Mouse (Mus musculus) testis, adult 2 months (tissue): ENCODE results near the gene Tbata. TPM values are rescaled to one million over a fixed set of nuclear protein-coding genes. Genes with fewer than 3 reads are reported as not detected.

Experiments
- H3K27ac ChIP-seq: fragments of 200-500 bp; 2 replicates; pipeline ENCODE4 v1.5.1; 2012; ENCODE audit warnings: low read depth, low read length; ENCODE audit not compliant: control insufficient read depth, insufficient read depth
- H3K27me3 ChIP-seq: fragments of 200-500 bp; 2 replicates; pipeline ENCODE4 v1.6.1; 2012; ENCODE audit warnings: mild to moderate bottlenecking, low read length, moderate library complexity; ENCODE audit not compliant: control insufficient read depth, insufficient read depth
- H3K36me3 ChIP-seq: fragments of 200-500 bp; 2 replicates; pipeline ENCODE4 v1.6.1; 2012; ENCODE audit warnings: mild to moderate bottlenecking, low read length; ENCODE audit not compliant: control insufficient read depth, insufficient read depth
- H3K4me1 ChIP-seq: fragments of 200-500 bp; 2 replicates; pipeline ENCODE4 v1.6.1; 2012; ENCODE audit warnings: low read length; ENCODE audit not compliant: control insufficient read depth, insufficient read depth
- H3K4me3 ChIP-seq: fragments of 200-500 bp; 2 replicates; pipeline ENCODE4 v1.5.1; 2012; ENCODE audit warnings: low read depth, mild to moderate bottlenecking, low read length, moderate library complexity, mixed read lengths; ENCODE audit not compliant: control insufficient read depth
- CTCF ChIP-seq: fragments of 200-500 bp; IDR thresholded peaks from 2 replicates; pipeline ENCODE4 v1.5.1; 2012; ENCODE audit warnings: low read depth, mild to moderate bottlenecking, inconsistent platforms, low read length, moderate library complexity; ENCODE audit not compliant: control insufficient read depth, insufficient read depth, insufficient replicate concordance
- POLR2A ChIP-seq: fragments of 200-500 bp; IDR thresholded peaks from 2 replicates; pipeline ENCODE4 v1.6.1; 2012; ENCODE audit warnings: low read depth, mild to moderate bottlenecking, inconsistent platforms, low read length, moderate library complexity; ENCODE audit not compliant: control insufficient read depth
- polyA plus RNA-seq: library from polyadenylated mRNA; depleted of rRNA; stranded (reverse); fragments of >200 nt; gene quantifications from 2 replicates; pipeline ENCODE4 v1.2.3, GENCODE M21; 2012

Tbata gene
- polyA plus RNA-seq, 1 experiment: 599 TPM

- no peaks in the 10 kb centered on the region for H3K27me3 ChIP-seq
- H3K27ac ChIP-seq: no peak overlapping the region
- no peaks in the 10 kb centered on the region for H3K36me3 ChIP-seq
- H3K4me1 ChIP-seq: peaks cover 8% of the 10 kb centered on the region
- H3K4me3 ChIP-seq: no peak overlapping the region
- TF ChIP-seq POLR2A (no peak), CTCF (no peak)
These were observed 6.0 kb downstream of the Tbata start for GRCm38 (mm10) chr10:61177751-61178150.

- Histone ChIP-seq H3K36me3 (no peaks in the 10 kb centered on the region), H3K4me3 (no peak overlapping the region), H3K4me1 (peaks cover 8% of the 10 kb centered on the region), H3K27ac (no peak overlapping the region), H3K27me3 (no peaks in the 10 kb centered on the region)
- TF ChIP-seq POLR2A (no peak), CTCF (no peak)
These were observed 6.9 kb downstream of the Tbata start for GRCm38 (mm10) chr10:61178687-61179086.

- Histone ChIP-seq H3K27me3 (no peaks in the 10 kb centered on the region), H3K4me3 (no peak overlapping the region), H3K36me3 (no peaks in the 10 kb centered on the region), H3K4me1 (peaks cover 5% of the 10 kb centered on the region), H3K27ac (no peak overlapping the region)
- TF ChIP-seq CTCF: no peak
- TF ChIP-seq POLR2A: no peak
These were observed 8.2 kb downstream of the Tbata start for GRCm38 (mm10) chr10:61179927-61180326.

- Histone ChIP-seq H3K4me3 (no peak overlapping the region), H3K4me1 (peaks cover 7% of the 10 kb centered on the region), H3K36me3 (no peaks in the 10 kb centered on the region), H3K27me3 (no peaks in the 10 kb centered on the region), H3K27ac (peak overlapping the region; percentile 51)
- TF ChIP-seq CTCF (no peak), POLR2A (no peak)
These were observed 15.2 kb downstream of the Tbata start for GRCm38 (mm10) chr10:61187001-61187400.

- H3K27ac ChIP-seq: no peak overlapping the region
- no peaks in the 10 kb centered on the region for H3K27me3 ChIP-seq
- no peaks in the 10 kb centered on the region for H3K36me3 ChIP-seq
- H3K4me3 ChIP-seq: no peak overlapping the region
- TF ChIP-seq POLR2A (0 out of 2 replicates have a peak, but pooled peaks have one; percentile 32), CTCF (no peak)
- peaks cover 7% of the 10 kb centered on the region for H3K4me1 ChIP-seq
These were observed 16.3 kb downstream of the Tbata start for GRCm38 (mm10) chr10:61188010-61188409.

- H3K36me3 ChIP-seq: no peaks in the 10 kb centered on the region
- H3K4me3 ChIP-seq: no peak overlapping the region
- H3K4me1 ChIP-seq: peaks cover under 1% of the 10 kb centered on the region; the same call in 1 of the 2 replicates
- no peak for TF ChIP-seq CTCF
- no peak for TF ChIP-seq POLR2A
- no peak overlapping the region for H3K27ac ChIP-seq
- H3K27me3 ChIP-seq: no peaks in the 10 kb centered on the region
These were observed 22.9 kb downstream of the Tbata start for GRCm38 (mm10) chr10:61194611-61195010.

- TF ChIP-seq POLR2A (no peak), CTCF (no peak)
- Histone ChIP-seq H3K4me1 (peaks cover 2% of the 10 kb centered on the region; the same call in 1 of the 2 replicates), H3K27me3 (no peaks in the 10 kb centered on the region), H3K4me3 (no peak overlapping the region), H3K36me3 (no peaks in the 10 kb centered on the region), H3K27ac (no peak overlapping the region)
These were observed 23.5 kb downstream of the Tbata start for GRCm38 (mm10) chr10:61195216-61195615.

- TF ChIP-seq CTCF: no peak
- TF ChIP-seq POLR2A: no peak
- H3K4me1 ChIP-seq: peaks cover 2% of the 10 kb centered on the region; the same call in 1 of the 2 replicates
- no peak overlapping the region for H3K27ac ChIP-seq
These were observed 24.1 kb downstream of the Tbata start for GRCm38 (mm10) chr10:61195718-61196291.

More at GRCm38 (mm10) chr10:61195718-61196291, 24.1 kb downstream of the Tbata start:
- H3K36me3 ChIP-seq: no peaks in the 10 kb centered on the region
- no peak overlapping the region for H3K4me3 ChIP-seq
- no peaks in the 10 kb centered on the region for H3K27me3 ChIP-seq
